Mouse (Mus musculus) spleen, adult 18-20 months (tissue): ENCODE measurements around the gene Macrod1.
"Not testable (repeated sequence)": the region's sequence is repeated elsewhere in the genome, so short reads cannot be mapped to it uniquely, and the experiment has no call there.

ENCODE experiments used
- DNase-seq, 2 experiments: peaks; one replicate each; pipeline ENCODE4 v3.0.0; 2022; ENCODE audit warnings: mixed read lengths in 2 of 2

The Macrod1 gene

GRCm38 (mm10) chr19:7057126-7057721 is 614 bp downstream of the Macrod1 start:
- DNase-seq = no peak

- DNase-seq = peak; percentile 68 to 71
Observed at GRCm38 (mm10) chr19:7057722-7058207, 1.2 kb downstream of the Macrod1 start.

- DNase-seq = no peak
Observed at GRCm38 (mm10) chr19:7058541-7058940, 1.9 kb downstream of the Macrod1 start.

DNA sequence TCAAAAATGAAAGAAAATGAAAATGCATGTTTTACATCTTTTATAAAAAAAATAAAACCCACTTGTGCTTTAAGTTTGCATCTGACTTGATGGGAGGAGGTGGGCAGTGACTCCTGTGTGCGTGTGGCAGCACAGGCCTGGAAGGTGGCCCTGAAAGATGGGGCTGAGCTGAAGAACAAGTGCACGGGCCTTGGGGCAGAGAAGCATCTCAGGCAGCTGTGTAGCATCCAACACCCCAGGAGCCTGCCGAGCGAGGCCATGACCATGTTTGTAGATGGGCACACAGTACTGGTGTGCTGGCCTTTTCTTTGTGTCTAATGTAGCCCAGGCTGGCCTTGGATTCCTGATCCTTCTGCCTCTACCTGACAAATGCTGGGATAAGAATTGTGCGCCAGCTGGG is 5.5 kb downstream of the Macrod1 start:
- DNase-seq = no peak

DNA sequence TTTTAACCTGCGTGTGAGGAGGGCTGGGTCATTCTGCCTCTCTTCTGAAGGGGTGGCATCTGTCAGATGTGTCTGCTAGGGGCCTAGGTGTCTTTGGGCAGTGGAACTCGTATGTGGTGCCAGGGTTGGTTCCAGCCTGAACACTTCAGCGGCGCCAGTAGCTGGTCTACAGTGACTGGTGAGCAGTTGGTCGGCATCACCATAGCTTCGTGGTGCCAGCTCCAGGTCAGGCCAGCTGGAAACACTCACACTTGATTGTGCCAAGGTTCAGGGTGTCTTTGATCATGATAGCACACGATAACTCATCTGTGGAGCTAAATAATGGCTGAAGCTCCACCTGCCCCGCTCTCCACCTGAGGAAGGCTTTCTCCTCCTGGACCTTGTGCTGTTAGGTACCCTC is 6.3 kb downstream of the Macrod1 start:
- no peak for DNase-seq

- peak; percentile 62 to 84 for DNase-seq
Observed at GRCm38 (mm10) chr19:7064571-7064970, 8.0 kb downstream of the Macrod1 start.

- DNase-seq = peak in 1 of 2 experiments; percentile 13
Observed at GRCm38 (mm10) chr19:7066034-7066827, 9.6 kb downstream of the Macrod1 start.

DNA sequence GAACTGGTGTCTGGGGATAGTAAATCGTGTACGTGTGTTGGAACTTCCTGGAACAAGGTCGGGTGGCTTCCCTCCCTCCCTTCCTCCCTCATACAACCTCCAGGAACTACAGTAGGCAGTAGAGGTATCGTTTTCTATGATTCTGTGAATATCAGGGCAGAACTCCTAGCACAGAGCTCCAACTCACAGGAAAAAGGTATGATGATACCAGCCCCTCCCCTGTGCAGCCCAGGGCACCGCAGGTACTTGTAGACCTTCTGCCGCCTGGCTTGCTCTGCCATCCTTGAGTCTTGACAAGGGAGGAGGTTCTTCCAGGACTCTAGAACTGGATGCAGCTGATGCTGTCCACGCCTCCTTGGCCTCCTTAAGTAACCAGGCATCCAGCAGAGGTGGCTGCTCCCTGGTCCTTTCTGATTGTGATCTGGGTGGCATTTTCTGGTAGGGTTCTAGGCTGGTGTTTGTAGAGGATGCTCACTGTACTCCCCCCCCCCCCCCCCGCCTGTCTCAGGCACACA is 10.3 kb downstream of the Macrod1 start:
- no peak for DNase-seq

DNA sequence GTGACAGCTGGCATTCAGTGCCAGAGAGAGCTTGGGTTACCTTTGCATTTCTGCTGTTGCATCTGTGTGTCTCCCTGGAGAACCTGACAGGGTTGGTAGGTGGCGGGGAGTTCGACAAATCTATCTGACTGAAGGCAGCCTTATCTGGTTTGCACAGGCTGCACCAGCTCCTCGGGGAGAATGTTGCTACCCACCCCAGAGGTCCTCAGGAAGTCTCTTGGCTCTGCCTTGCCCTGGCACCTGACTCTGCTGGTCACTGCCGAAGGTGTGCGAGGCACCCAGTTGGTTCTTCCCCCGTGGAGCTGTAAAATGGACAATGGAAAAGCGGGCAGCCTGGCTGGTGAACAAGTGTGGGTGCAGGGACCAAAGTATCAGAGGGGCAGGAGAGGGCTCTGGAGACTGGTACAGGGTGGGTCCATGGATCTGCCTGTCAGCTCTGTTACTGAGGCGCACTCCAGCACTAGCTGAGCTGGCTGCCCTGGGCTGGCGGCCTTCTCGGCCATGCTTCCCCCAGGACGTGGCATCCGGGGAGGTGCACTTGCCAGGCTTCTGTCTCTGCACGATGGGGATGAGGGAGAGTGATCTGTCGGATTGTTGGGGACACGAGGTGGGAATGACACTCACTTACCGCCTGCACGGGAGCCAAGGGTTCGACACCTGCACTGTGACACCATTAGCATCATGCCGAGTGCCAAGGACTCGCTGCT is 10.9 kb downstream of the Macrod1 start:
- DNase-seq = no peak

GRCm38 (mm10) chr19:7068136-7068535 is 11.5 kb downstream of the Macrod1 start:
- DNase-seq = peak; percentile 46 to 81

DNA sequence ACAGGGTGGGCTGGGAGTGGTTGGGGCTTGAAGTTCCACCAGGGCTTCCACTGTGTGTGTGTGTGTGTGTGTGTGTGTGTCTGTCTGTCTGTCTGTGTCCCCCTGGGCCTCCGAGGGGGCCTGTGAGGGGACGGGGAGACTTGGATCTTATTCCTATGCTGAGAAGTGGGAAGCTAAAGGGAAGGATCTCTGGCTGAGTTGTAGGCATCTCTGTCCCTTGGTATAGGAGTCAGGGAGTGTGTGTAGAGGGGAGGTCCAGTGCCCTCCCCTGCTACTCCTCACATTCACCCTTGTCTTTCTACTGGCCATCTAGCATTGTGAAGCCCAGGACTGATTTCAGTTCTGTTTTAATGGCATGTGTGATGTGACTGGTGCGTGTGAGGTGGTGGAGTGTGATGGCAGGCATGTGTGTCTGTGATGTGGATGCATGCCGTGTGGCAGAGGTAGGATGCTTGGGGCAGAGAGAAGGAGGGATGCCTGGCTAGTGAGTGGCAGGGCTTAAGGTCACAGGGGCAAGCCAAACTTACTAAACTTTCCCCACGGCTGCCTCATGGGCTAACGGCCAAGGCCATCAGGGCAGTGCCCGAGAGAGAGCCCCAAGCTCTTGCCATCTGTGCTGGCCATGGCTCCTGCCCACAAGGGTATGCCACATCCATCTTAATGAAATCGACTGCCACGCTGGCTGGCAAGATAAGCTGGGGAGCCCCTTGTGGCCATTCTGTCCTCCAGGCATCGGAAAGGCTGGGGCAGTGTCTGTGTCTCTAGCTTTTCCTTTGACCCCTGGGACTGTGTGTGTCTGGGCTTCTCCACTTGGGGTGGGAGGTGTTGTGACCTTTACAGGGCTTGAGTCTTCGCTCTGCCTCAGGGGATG is 12.3 kb downstream of the Macrod1 start:
- no peak for DNase-seq

DNA sequence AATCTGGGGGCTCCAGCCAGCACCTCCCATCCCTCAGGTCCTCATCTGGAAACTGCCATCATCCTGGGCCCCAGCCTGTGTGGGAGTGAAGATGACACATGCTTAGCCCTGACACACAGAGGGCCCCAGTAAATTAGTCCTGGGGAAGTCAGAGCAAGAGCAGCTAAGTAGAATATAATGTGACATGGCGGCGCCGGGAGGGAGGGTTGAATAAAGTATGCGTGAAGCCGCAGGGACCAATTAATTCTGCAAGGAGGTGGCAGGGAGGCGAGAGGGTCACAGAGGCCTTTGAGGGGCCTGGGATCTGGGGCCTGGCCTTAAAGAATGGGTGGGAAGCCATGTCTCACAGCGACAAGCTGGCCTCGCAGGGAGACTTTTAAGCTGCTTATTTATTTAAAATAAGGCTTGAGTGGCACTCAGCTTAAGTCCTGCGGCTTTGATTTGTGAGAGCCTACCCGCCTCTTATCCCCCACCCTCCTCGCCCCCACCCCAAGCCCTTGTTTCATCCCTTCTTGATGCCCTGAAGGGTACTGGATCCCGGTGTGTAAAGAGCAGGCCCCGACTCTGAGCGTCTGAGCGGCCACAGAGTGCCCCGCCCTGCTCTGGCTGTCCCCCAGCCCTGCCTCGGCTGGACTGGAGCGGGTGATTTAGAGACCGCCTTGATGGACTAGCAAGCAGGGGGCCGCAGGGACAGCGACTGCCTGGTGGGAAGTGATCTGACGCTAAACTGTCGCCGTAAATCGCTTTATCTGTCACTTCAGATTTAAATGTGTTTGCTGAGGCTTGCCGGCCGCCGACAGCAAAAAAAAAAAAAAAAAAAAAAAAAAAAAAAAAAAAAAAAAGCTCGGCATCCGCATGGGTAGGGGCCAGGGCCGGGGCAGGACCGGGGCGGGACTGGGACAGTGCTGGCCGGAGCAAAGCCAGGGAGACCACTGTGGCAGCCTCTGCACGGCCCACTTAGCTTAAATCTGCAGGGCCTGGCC is 13.5 kb downstream of the Macrod1 start:
- DNase-seq = no peak

DNA sequence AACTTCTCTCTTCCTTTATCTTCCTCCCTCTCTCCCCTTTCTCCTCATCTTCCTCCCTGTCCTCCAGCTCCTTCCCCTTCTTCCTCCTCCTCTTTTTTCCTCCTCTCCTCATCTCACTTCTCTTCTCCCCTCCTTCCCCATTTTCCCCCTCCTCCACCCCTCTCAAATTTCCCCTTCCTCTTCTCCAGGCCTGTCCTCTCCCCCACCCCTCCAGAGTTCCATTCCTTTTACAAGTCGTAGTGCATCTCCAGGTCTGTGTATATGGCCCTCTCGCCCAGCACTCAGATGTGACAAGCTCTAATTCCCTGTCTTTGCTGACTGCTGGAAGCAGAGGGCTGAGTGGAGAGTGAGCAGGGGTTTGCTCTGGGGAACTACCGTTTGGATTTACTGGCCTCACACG is 14.2 kb downstream of the Macrod1 start:
- DNase-seq = no peak

DNA sequence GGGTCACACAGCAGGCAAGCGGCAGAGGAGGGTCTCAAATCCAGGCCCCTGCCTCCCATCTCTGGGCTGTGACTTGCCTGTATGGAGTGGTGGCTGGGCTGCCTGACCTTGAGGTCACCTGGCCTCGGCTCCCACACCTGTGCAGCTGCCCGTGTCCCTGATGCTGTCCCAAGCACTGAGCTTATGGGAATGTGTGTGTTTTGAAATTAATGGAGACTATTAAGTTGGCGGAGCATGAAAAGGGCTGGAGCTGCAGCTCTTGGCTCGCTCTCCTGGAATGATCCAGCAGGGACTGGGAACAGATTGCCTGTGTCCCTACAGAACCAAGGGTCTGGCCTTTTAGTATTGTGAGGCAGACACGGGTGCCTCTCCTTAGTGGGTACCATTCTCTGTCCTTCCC is 15.6 kb downstream of the Macrod1 start:
- no peak for DNase-seq

DNA sequence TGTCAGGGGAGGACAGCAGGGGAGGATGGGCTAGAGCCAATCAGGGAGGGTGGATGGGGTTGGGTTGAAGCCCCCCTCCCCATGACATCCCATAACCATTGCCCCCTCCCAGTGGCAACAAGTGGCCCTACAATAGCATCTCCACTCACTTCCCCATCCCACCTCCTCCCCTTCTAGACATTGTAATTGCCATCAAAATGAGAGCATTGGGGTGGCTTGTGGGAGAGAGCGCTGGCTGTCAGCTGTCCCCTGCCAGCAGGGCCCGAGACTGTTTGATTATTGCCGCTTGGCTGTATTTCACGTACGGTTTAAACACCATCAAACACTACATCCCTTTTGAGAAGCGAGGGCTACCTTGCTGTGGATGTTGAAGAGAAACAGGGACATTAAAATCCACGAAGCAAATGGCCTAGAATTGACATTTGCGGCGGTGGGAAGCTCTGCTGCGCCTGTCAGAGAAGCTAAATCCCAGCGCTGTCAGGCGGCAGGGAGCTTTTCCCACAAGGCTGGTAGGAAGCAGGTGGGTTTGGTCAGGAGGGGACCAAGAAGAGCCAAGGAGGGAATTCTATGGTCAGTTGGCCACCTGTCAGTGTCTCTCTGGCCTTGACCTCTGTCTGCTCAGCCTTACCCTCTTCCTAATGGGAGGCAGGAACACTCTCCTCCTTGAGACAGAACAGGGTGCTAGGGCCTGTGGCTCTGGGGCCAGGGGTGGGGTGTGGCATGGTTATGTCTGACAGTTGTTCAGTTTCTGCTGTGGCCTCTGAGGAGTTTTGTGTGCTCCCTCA is 17.6 kb downstream of the Macrod1 start:
- DNase-seq = no peak

- DNase-seq = not testable (repeated sequence)
Observed at GRCm38 (mm10) chr19:7075336-7075735, 18.7 kb downstream of the Macrod1 start.

DNA sequence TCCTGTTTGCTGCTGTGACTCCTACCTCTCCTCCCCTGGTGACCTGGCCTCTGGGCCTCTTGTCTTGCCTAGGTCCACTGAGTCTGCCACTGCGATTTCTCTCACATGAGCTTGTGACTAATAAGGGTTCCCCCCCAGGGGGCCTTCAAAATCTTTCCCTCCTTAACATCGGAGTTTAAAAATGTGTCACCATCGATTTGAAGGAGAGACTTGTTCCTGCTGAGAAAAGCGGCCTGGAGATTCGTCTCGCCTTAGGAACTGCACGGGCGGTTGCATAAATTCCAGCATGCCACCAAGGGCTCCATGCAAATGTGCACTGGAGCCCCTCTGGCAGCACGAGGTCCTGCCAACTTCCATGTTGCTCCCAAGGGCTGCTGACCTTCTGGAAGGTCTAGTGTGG is 21.1 kb downstream of the Macrod1 start:
- DNase-seq = no peak

DNA sequence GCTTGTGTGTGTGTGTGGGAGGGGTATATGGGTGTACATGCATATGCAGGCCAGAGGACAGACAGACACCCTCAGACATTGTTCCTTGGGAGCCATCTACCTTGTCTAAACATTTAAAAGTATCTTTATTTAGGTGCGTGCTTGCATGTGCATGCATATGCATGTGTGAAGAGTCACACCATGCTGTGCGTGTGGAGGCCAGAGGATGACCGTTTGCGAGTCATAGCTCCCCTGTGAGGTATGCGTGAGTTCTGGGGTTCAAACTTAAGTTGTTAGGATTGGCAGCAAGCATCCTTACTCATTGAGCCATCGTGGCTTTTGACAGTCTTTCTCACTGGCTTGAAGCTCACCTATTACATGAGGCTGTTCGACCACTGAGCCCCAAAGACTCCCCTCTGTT is 21.7 kb downstream of the Macrod1 start:
- DNase-seq = no peak

DNA sequence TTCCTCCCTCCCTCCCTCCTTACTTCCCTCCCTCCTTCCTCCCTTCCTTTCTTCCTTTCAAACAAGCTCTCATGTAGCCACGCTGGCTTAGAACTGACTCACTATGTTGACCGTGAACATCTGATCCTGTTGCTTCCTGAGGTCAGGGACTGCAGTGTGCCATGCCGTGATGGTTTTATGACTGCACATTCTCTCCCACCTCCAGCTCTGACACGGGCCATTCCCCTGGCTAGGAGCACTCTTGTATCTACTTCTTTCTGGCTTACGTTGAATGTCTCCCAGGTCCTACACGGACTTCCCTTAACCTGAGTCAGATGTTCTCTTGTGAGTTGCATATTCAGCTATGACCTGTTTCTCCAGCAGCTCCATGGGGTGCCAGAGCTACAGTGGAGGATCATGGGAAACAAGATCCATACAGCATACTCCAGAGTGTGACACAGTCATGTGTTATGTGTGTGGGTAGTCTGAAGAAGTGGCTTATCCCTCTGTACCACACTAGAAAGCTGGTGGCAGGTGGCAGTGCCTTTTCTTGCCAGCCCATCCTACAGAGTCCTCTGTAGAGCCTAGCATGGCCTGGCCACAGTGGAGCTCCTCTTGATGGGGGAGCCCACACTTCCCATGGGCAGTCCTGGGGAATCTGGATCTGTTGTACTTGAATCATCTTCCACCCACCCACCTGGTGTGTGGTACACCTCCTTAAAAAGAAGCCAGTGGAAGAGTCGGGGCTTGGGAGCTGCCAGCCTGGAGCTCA is 25.1 kb downstream of the Macrod1 start:
- DNase-seq = no peak
